Mouse (Mus musculus) ES-E14 (cell line): Measurements from ENCODE around the gene Alkbh2. TPM values are rescaled to one million over a fixed set of nuclear protein-coding genes. Genes with fewer than 3 reads are reported as not detected.

ENCODE experiments used
- DNase-seq: peaks from one replicate; pipeline ENCODE4 v3.0.0-alpha.2; 2013; ENCODE audit warnings: low read depth, low spot score
- H3K27ac ChIP-seq: 2 replicates; pipeline ENCODE4 v1.5.1; 2012; ENCODE audit warnings: low read depth, mild to moderate bottlenecking, low read length, moderate library complexity, mixed read lengths; ENCODE audit not compliant: poor library complexity, insufficient read depth, severe bottlenecking
- H3K36me3 ChIP-seq: 2 replicates; pipeline ENCODE4 v1.6.1; 2012; ENCODE audit warnings: mild to moderate bottlenecking, low read length, moderate library complexity, mixed read lengths; ENCODE audit not compliant: control insufficient read depth, poor library complexity, insufficient read depth, severe bottlenecking
- H3K4me1 ChIP-seq, 2 experiments: fragments of 150-350 bp in 1 of 2; sonication (generic) in 1 of 2; 2 replicates each; pipeline ENCODE4 v1.6.1; 2012; ENCODE audit warnings: low read length in 2 of 2, mild to moderate bottlenecking in 1 of 2, mixed read lengths in 1 of 2; ENCODE audit not compliant: control insufficient read depth in 2 of 2, insufficient read depth in 2 of 2, poor library complexity in 1 of 2
- H3K4me3 ChIP-seq, 2 experiments: fragments of 150-350 bp in 1 of 2; sonication (generic) in 1 of 2; 2 replicates each; pipeline ENCODE4 v1.5.1; 2012; ENCODE audit warnings: low read length in 2 of 2, low read depth in 1 of 2, mild to moderate bottlenecking in 1 of 2, mixed read lengths in 1 of 2; ENCODE audit not compliant: insufficient read depth in 1 of 2, poor library complexity in 1 of 2, severe bottlenecking in 1 of 2
- H3K9ac ChIP-seq: 2 replicates; pipeline ENCODE4 v1.6.1; 2012; ENCODE audit warnings: low read depth, mild to moderate bottlenecking, low read length, mixed read lengths; ENCODE audit not compliant: poor library complexity, insufficient read depth, severe bottlenecking
- H3K9me3 ChIP-seq: fragments of 150-350 bp; sonication (generic); 2 replicates; pipeline ENCODE4 v1.6.1; 2012; ENCODE audit warnings: low read depth, mild to moderate bottlenecking, low read length; ENCODE audit not compliant: control insufficient read depth, insufficient read depth
- CHD2 ChIP-seq: IDR thresholded peaks from 2 replicates; pipeline ENCODE4 v1.6.1; 2014; ENCODE audit warnings: mild to moderate bottlenecking, low read depth, low read length, inconsistent platforms
- HCFC1 ChIP-seq: IDR thresholded peaks from 2 replicates; pipeline ENCODE4 v1.6.1; 2012; ENCODE audit warnings: low read length, inconsistent platforms, borderline replicate concordance; ENCODE audit not compliant: insufficient read depth
- MAFK ChIP-seq: IDR thresholded peaks from 2 replicates; pipeline ENCODE4 v1.6.1; 2014; ENCODE audit warnings: mild to moderate bottlenecking, low read depth, low read length, inconsistent platforms; ENCODE audit not compliant: insufficient read depth
- ZC3H11A ChIP-seq: IDR thresholded peaks from 2 replicates; pipeline ENCODE4 v1.6.1; 2012; ENCODE audit warnings: low read depth, mild to moderate bottlenecking, inconsistent platforms, low read length, borderline replicate concordance
- ZNF384 ChIP-seq: IDR thresholded peaks from 2 replicates; pipeline ENCODE4 v1.6.1; 2012; ENCODE audit warnings: low read depth, low read length, inconsistent platforms
- in situ Hi-C, 2 experiments: fragments of 600-800 bp; cut with MboI; formaldehyde crosslinking; loops; one replicate each; pipeline ENCODE4 v1.15.1; 2025; ENCODE audit warnings: low sequenced_read_pairs in 2 of 2, inconsistent platforms in 1 of 2; ENCODE audit not compliant: unreplicated experiment in 2 of 2
- total RNA-seq: library from RNA; depleted of rRNA; stranded (reverse); fragments of 300-350 nt; gene quantifications from 2 replicates; pipeline ENCODE4 v1.2.3, GENCODE M21; 2012

The Alkbh2 gene
- total RNA-seq, 1 experiment: 26.7 TPM

DNA sequence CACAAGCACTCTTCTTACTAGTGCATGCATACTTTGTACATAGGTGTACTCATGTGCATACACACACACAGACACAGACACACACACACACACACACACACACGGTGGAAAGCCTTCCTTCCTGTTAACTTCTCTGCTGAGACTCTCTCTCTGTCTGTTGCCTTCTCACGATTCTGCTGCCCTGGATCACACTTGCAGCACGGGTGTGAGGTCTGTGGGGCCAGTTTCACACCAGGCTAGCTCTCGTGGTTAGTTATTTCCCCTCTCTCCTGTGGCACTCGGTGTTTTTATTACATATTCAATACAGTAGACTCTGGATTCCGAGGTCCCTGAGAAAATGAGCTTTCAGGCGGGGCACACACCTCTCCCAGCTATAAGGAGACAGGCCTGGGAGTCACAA, 11.4 kb downstream of the Alkbh2 start:
- Histone ChIP-seq H3K9me3 (no peaks in the 10 kb centered on the region), H3K27ac (no peak overlapping the region), H3K9ac (no peak overlapping the region), H3K4me3 (no peak overlapping the region), H3K4me1 (peaks cover 0 to 18% of the 10 kb centered on the region in 2 experiments; a peak in 1 of 4 replicates), H3K36me3 (peaks cover 16% of the 10 kb centered on the region)
- in situ Hi-C loops: no loop called here
- no peak for DNase-seq
- no peak for TF ChIP-seq CHD2
- TF ChIP-seq HCFC1: no peak
- no peak for TF ChIP-seq ZNF384
- no peak for TF ChIP-seq MAFK
- no peak for TF ChIP-seq ZC3H11A

DNA sequence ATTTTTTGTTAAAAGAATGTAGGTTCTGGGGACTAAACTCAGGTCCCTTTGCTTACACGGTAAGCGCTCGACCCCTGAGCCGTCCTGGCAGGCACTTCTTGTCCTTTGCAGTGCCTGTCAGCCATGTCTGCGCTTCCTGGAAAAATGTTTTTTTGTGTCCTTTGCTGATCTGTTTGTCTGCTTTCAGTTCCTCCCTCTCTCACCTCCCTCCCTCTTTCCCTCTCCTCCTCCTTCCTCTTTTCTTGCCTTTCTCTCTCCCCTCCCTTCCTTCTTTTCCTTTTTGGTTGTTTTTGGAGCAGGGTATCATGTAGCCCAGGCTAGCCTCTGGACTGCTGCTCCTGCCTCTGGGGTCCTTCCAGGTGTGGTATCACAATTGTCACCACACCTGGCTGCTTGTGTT, 13.0 kb downstream of the Alkbh2 start:
- no peak for DNase-seq
- H3K4me3 ChIP-seq: no peak overlapping the region
- TF ChIP-seq CHD2 (no peak), HCFC1 (no peak), ZNF384 (no peak), ZC3H11A (no peak), MAFK (no peak)
- H3K9me3 ChIP-seq: no peaks in the 10 kb centered on the region
- H3K27ac ChIP-seq: no peak overlapping the region
- no peak overlapping the region for H3K9ac ChIP-seq
- peaks cover 9% of the 10 kb centered on the region; the same call in 1 of the 2 replicates for H3K36me3 ChIP-seq
- peaks cover 0 to 12% of the 10 kb centered on the region in 2 experiments; a peak in 1 of 4 replicates for H3K4me1 ChIP-seq
- in situ Hi-C loops: no loop called here

DNA sequence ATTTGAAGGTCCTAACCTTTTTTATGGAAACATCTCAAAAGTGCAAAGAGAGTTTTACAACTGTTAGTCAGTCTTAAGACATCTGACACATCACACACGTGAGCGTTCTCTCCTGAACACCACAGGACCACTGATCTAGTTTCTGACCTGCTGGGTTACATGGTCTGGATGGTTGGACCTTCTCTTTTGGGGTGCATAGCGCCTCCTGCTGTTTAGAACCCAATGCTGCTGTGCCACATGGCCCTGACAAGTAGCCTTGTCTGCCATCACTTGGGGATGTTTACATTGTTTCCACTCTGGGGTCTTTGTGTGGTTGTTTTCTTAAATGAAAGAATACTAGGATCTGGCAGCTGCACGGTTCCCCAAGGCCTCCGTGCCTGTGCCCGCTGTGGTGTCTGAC, 14.7 kb downstream of the Alkbh2 start:
- H3K36me3 ChIP-seq: peaks cover 17% of the 10 kb centered on the region
- H3K27ac ChIP-seq: no peak overlapping the region
- no peak for TF ChIP-seq MAFK
- TF ChIP-seq CHD2: no peak
- TF ChIP-seq ZNF384: no peak
- TF ChIP-seq HCFC1: no peak
- no peak for TF ChIP-seq ZC3H11A
- peaks cover 0 to 4% of the 10 kb centered on the region in 2 experiments; a peak in 1 of 4 replicates for H3K4me1 ChIP-seq
- no peaks in the 10 kb centered on the region for H3K9me3 ChIP-seq
- in situ Hi-C loops: no loop called here
- H3K9ac ChIP-seq: no peak overlapping the region
- H3K4me3 ChIP-seq: no peak overlapping the region
- no peak for DNase-seq

DNA sequence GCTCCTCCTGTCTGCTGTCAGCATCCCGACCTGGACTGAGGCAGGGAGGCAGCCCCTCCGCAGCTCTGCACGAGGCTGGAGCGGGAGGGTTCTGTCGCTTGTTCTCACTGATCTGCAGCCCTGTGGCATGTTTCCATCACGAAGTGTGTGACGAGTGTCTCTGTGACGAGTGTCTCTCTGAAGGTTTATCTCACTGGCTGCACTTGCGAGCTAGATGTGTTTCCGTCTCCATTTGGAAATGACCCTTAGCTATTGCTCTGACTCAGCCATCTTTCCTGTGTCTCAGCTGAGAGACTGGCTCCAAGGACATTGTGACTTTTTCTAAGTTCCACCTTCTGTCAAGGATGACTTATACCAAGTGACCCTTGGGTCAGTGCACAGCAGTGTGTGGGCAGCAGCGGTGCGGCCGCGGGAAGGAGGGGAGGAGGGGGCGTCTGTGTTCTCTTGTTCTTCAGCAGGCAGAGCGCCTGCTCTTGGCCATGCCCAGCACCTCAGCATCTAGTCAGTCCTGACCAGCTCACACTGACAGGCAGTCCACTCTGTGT, 21.6 kb downstream of the Alkbh2 start:
- in situ Hi-C loops: no loop called here
- TF ChIP-seq ZNF384: no peak
- no peak for TF ChIP-seq MAFK
- no peak for TF ChIP-seq HCFC1
- TF ChIP-seq CHD2: no peak
- no peak for TF ChIP-seq ZC3H11A
- Histone ChIP-seq H3K9ac (no peak overlapping the region), H3K4me1 (no peaks in the 10 kb centered on the region), H3K27ac (no peak overlapping the region), H3K9me3 (no peaks in the 10 kb centered on the region), H3K4me3 (no peak overlapping the region), H3K36me3 (peaks cover 24% of the 10 kb centered on the region)
- no peak for DNase-seq

DNA sequence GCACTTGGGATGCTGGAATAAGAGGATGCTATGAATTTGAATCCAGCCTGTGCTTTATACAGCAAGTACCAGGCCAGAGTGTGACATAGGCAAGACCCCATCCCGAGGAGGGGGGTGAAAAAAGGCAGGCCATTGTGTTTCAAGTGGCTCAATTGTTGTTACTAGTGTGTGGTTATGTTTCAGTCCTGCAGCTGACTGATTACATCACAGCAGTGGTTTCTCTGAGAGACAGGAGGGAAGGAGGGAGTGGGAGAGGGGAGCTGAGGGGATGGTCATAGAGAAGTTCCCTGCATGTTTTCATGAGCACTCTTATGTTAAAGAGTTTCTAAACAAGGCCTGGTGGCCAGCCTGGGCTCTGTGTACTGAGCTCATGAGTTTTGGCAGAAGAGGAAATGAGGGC, 25.2 kb downstream of the Alkbh2 start:
- no peak overlapping the region for H3K27ac ChIP-seq
- H3K9ac ChIP-seq: no peak overlapping the region

More for the DNA sequence above, 25.2 kb downstream of the Alkbh2 start:
- in situ Hi-C loops: no loop called here
- no peak for TF ChIP-seq MAFK
- no peak for TF ChIP-seq ZC3H11A
- no peak for TF ChIP-seq HCFC1
- no peak for TF ChIP-seq ZNF384
- TF ChIP-seq CHD2: no peak
- no peak overlapping the region for H3K4me3 ChIP-seq
- H3K36me3 ChIP-seq: peaks cover 7% of the 10 kb centered on the region; the same call in 1 of the 2 replicates
- peaks cover 0 to 7% of the 10 kb centered on the region in 2 experiments; a peak in 1 of 4 replicates for H3K4me1 ChIP-seq
- DNase-seq: no peak
- H3K9me3 ChIP-seq: no peaks in the 10 kb centered on the region
